Mouse (Mus musculus) midbrain, embryonic 12.5 days (tissue): ENCODE measurements around the gene Gm10486. TPM values are rescaled to one million over a fixed set of nuclear protein-coding genes. Genes with fewer than 3 reads are reported as not detected.
"Not testable (repeated sequence)": the region's sequence is repeated elsewhere in the genome, so short reads cannot be mapped to it uniquely, and the experiment has no call there.

ENCODE experiments used
- ATAC-seq: fragments of 200-750 bp; cut with Nextera tagmentation; 2 replicates; pipeline ENCODE4 v1.8.0; 2017; ENCODE audit warnings: low read depth, moderate TSS enrichment, moderate library complexity; ENCODE audit not compliant: low FRiP score
- H3K27ac ChIP-seq: fragments of 300-500 bp; sonication (generic); replicated peaks from 2 replicates; pipeline ENCODE4 v1.5.1; 2016; ENCODE audit warnings: mild to moderate bottlenecking
- H3K27me3 ChIP-seq: fragments of 300-500 bp; sonication (generic); 2 replicates; pipeline ENCODE4 v1.6.1; 2016; ENCODE audit warnings: mild to moderate bottlenecking
- H3K36me3 ChIP-seq: fragments of 300-500 bp; sonication (generic); 2 replicates; pipeline ENCODE4 v1.6.1; 2016
- H3K4me1 ChIP-seq: fragments of 300-500 bp; sonication (generic); 2 replicates; pipeline ENCODE4 v1.6.1; 2016
- H3K4me2 ChIP-seq: fragments of 300-500 bp; sonication (generic); replicated peaks from 2 replicates; pipeline ENCODE4 v1.6.1; 2016; ENCODE audit warnings: mild to moderate bottlenecking, moderate library complexity
- H3K4me3 ChIP-seq: fragments of 300-500 bp; sonication (generic); 2 replicates; pipeline ENCODE4 v1.5.1; 2016; ENCODE audit warnings: mild to moderate bottlenecking
- H3K9ac ChIP-seq: fragments of 300-500 bp; sonication (generic); replicated peaks from 2 replicates; pipeline ENCODE4 v1.6.1; 2016; ENCODE audit warnings: mild to moderate bottlenecking, moderate library complexity
- H3K9me3 ChIP-seq: fragments of 300-500 bp; sonication (generic); 2 replicates; pipeline ENCODE4 v1.6.1; 2016; ENCODE audit warnings: mild to moderate bottlenecking
- WGBS: fragments of 180-500 bp; shearing (Covaris S2); methylation state at CpG from one replicate; pipeline ENCODE4 v1.1.7; 2016; 5-methylcytosine and 5-hydroxymethylcytosine counted together
- polyA plus RNA-seq: library from polyadenylated mRNA; unstranded; fragments of >200 nt; fragmentation: Nextera tagmentation; extraction: Ambion mirVana; gene quantifications from 2 replicates; pipeline ENCODE4 v1.2.1, GENCODE M21; 2016

The Gm10486 gene
- polyA plus RNA-seq, result not detected in 2 replicates

GRCm38 (mm10) chrX:35067084-35067483 is at the start of gene Gm10486:
Gm10486 (plus strand) TSS chrX:35067384.
- not testable (repeated sequence) for H3K9me3 ChIP-seq, H3K27ac ChIP-seq, H3K4me2 ChIP-seq, H3K4me3 ChIP-seq, H3K9ac ChIP-seq, H3K4me1 ChIP-seq, H3K36me3 ChIP-seq, H3K27me3 ChIP-seq, ATAC-seq
- no CpG with 5 or more reads among the region's 6 CpGs for WGBS
